Mouse (Mus musculus) embryonic facial prominence, embryonic 10.5 days (tissue): ENCODE measurements around the gene Nfxl1. TPM values are rescaled to one million over a fixed set of nuclear protein-coding genes. Genes with fewer than 3 reads are reported as not detected.
A peak's percentile ranks its signal among the peaks of the same experiment; 100 is the strongest.

ENCODE experiments used
- DNase-seq: peaks from one replicate; pipeline ENCODE4 v3.0.0-alpha.2; 2017; ENCODE audit warnings: low spot score
- H3K27ac ChIP-seq: fragments of 300-500 bp; sonication (generic); replicated peaks from 2 replicates; pipeline ENCODE4 v1.5.1; 2016; ENCODE audit warnings: mild to moderate bottlenecking
- H3K27me3 ChIP-seq: fragments of 300-500 bp; sonication (generic); replicated peaks from 2 replicates; pipeline ENCODE4 v1.6.1; 2016; ENCODE audit warnings: low read depth, mild to moderate bottlenecking; ENCODE audit not compliant: poor library complexity, severe bottlenecking
- H3K36me3 ChIP-seq: fragments of 300-500 bp; sonication (generic); replicated peaks from 2 replicates; pipeline ENCODE4 v1.6.1; 2016; ENCODE audit warnings: mild to moderate bottlenecking, moderate library complexity
- H3K4me1 ChIP-seq: fragments of 300-500 bp; sonication (generic); 2 replicates; pipeline ENCODE4 v1.6.1; 2016
- H3K4me3 ChIP-seq: fragments of 300-500 bp; sonication (generic); 2 replicates; pipeline ENCODE4 v1.5.1; 2016; ENCODE audit warnings: mild to moderate bottlenecking, moderate library complexity
- H3K9me3 ChIP-seq: fragments of 300-500 bp; sonication (generic); 2 replicates; pipeline ENCODE4 v1.6.1; 2016; ENCODE audit warnings: mild to moderate bottlenecking
- WGBS: fragments of 180-500 bp; shearing (Covaris S2); methylation state at CpG from one replicate; pipeline ENCODE4 v1.1.7; 2016; 5-methylcytosine and 5-hydroxymethylcytosine counted together
- polyA plus RNA-seq: library from polyadenylated mRNA; unstranded; fragments of >200 nt; fragmentation: Nextera tagmentation; extraction: Ambion mirVana; gene quantifications from 2 replicates; pipeline ENCODE4 v1.2.1, GENCODE M21; 2016

Gene Nfxl1
- polyA plus RNA-seq, 1 experiment from 2014 or later, result 19.3 TPM

- DNase-seq, result no peak
- no peak overlapping the region for H3K4me3 ChIP-seq
- H3K27me3 ChIP-seq, result no peaks in the 10 kb centered on the region
- H3K9me3 ChIP-seq, result peaks cover 3% of the 10 kb centered on the region; the same call in 1 of the 2 replicates
- H3K4me1 ChIP-seq, result no peaks in the 10 kb centered on the region
- H3K27ac ChIP-seq, result no peak overlapping the region
- no peaks in the 10 kb centered on the region for H3K36me3 ChIP-seq
- 52% methylated on average over 2 of the region's 2 CpGs for WGBS
Measured at GRCm38 (mm10) chr5:72491232-72491631, 68.3 kb downstream of the Nfxl1 start.

DNA sequence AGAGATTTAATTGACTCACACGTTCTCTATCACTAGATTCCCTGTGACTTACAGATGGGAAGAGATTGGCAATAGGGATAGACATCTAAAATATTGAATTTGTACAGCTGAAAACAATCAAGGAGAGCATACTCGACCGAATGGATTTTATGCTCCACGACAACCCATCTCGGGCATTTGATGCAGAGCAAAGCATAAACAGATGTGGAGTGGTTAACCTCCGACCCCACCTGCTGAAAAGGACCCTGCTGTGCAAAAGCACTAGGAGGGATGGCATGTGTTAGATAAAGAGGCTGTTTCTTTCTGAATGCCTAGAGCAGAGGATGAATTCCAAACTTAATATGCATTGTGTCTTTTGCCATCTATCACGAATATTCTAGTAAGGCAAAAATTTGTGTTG lies 79.0 kb downstream of the Nfxl1 start:
- H3K9me3 ChIP-seq, result no peaks in the 10 kb centered on the region
- H3K27ac ChIP-seq, result no peak overlapping the region
- 17% methylated on average over 7 of the region's 7 CpGs for WGBS
- no peaks in the 10 kb centered on the region for H3K27me3 ChIP-seq
- no peaks in the 10 kb centered on the region for H3K36me3 ChIP-seq
- DNase-seq, result peak; percentile 80
- H3K4me3 ChIP-seq, result no peak overlapping the region
- peaks cover 26% of the 10 kb centered on the region for H3K4me1 ChIP-seq

GRCm38 (mm10) chr5:72472317-72473009 lies 87.0 kb downstream of the Nfxl1 start:
- no peak for DNase-seq
- WGBS, result 79% methylated on average over 12 of the region's 12 CpGs
- H3K27ac ChIP-seq, result no peak overlapping the region
- no peaks in the 10 kb centered on the region for H3K27me3 ChIP-seq
- H3K4me1 ChIP-seq, result peaks cover 7% of the 10 kb centered on the region; the same call in 1 of the 2 replicates
- no peak overlapping the region for H3K4me3 ChIP-seq
- no peaks in the 10 kb centered on the region for H3K9me3 ChIP-seq
- H3K36me3 ChIP-seq, result no peaks in the 10 kb centered on the region

- Histone ChIP-seq H3K27ac (no peak overlapping the region), H3K36me3 (no peaks in the 10 kb centered on the region), H3K4me3 (no peak overlapping the region), H3K9me3 (no peaks in the 10 kb centered on the region), H3K4me1 (peaks cover 7% of the 10 kb centered on the region; the same call in 1 of the 2 replicates), H3K27me3 (no peaks in the 10 kb centered on the region)
- 87% methylated on average over 7 of the region's 7 CpGs for WGBS
- DNase-seq, result no peak
Measured at GRCm38 (mm10) chr5:72471746-72472145, 87.7 kb downstream of the Nfxl1 start.

DNA sequence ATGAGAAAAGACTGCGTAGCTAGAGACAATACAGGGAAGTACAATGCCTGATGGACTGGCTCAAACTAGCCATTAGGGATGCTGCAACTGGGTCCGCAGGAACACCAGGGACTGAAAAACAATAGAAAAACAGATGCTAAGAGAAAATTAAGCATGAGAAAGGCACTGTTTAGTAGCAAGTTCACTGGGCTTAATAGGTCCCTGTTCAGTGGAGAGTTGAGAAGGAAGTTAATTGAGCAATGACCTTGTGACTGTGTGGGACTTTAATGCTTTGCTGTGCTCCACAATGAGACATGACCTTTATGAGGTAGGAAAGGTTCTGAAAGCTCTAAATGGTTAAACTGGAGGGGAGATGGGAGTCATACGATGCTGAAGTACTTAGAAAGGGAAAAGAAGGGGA lies 94.6 kb downstream of the Nfxl1 start:
- H3K9me3 ChIP-seq, result no peaks in the 10 kb centered on the region
- no peak overlapping the region for H3K4me3 ChIP-seq
- no peak for DNase-seq
- H3K27ac ChIP-seq, result no peak overlapping the region
- no peaks in the 10 kb centered on the region for H3K4me1 ChIP-seq
- 79% methylated on average over 3 of the region's 3 CpGs for WGBS
- no peaks in the 10 kb centered on the region for H3K36me3 ChIP-seq
- no peaks in the 10 kb centered on the region for H3K27me3 ChIP-seq

Other genes starting within 250 kb of the Nfxl1 start
- gene Corin, start 55.2 kb downstream of the Nfxl1 start, polyA plus RNA-seq, result 1.4 and 1.9 TPM in 2 replicates
- 1.2 and 1.3 TPM in 2 replicates for gene Zar1, start 21.6 kb upstream of the Nfxl1 start, polyA plus RNA-seq
- 1.1 and 2.0 TPM in 2 replicates for gene Gm5868, start 27.9 kb upstream of the Nfxl1 start, polyA plus RNA-seq
- not detected in 2 replicates for gene Cnga1, start 84.6 kb upstream of the Nfxl1 start, polyA plus RNA-seq
- gene Nipal1, start 88.1 kb upstream of the Nfxl1 start, polyA plus RNA-seq, result 0.14 and 0.49 TPM in 2 replicates
- gene Txk, start 193.1 kb upstream of the Nfxl1 start, polyA plus RNA-seq, result not detected in 2 replicates